In genomic region chr8:46617690-46618620, GRCm38 (mm10) we compare ENCODE assay signal across 8 mouse cellular contexts. TPM values are rescaled to one million over a fixed set of nuclear protein-coding genes. Genes with fewer than 3 reads are reported as not detected.
A peak's percentile ranks its signal among the peaks of the same experiment; 100 is the strongest.
DNase-seq lines count a peak whose midpoint lies in the region; ATAC-seq and TF ChIP-seq lines count a peak whose summit lies in the region.

No protein-coding gene starts in this region.

- H3K27me3 ChIP-seq in heart, embryonic 15.5 days = no peaks in the 10 kb centered on the region
- no peaks in the 10 kb centered on the region for H3K27me3 ChIP-seq in forebrain, embryonic 15.5 days
- no peaks in the 10 kb centered on the region for H3K27me3 ChIP-seq in limb, embryonic 14.5 days (ENCODE audit: control insufficient read depth, insufficient read depth, low read length)
- H3K27me3 ChIP-seq in midbrain, embryonic 15.5 days (replicated peaks) = no peaks in the 10 kb centered on the region

- H3K4me3 ChIP-seq in heart, embryonic 15.5 days = peak overlapping the region; percentile 73
- peak overlapping the region; percentile 97 for H3K4me3 ChIP-seq in forebrain, embryonic 15.5 days
- peak overlapping the region; percentile 83 for H3K4me3 ChIP-seq in limb, embryonic 14.5 days (replicated peaks; ENCODE audit: low read length)
- H3K4me3 ChIP-seq in midbrain, embryonic 15.5 days = peak overlapping the region; percentile 66

- peak overlapping the region; percentile 91 for H3K27ac ChIP-seq in heart, embryonic 15.5 days
- H3K27ac ChIP-seq in forebrain, embryonic 15.5 days (replicated peaks) = peak overlapping the region; percentile 98
- peak overlapping the region; percentile 91 for H3K27ac ChIP-seq in limb, embryonic 14.5 days (replicated peaks; ENCODE audit: low read depth, low read length)
- peak overlapping the region; percentile 96 for H3K27ac ChIP-seq in midbrain, embryonic 15.5 days

- peaks cover 21% of the 10 kb centered on the region for H3K4me1 ChIP-seq in heart, embryonic 15.5 days (replicated peaks)
- peaks cover 39% of the 10 kb centered on the region for H3K4me1 ChIP-seq in forebrain, embryonic 15.5 days
- H3K4me1 ChIP-seq in limb, embryonic 14.5 days (ENCODE audit: control insufficient read depth, insufficient read depth, low read length) = peaks cover 24% of the 10 kb centered on the region
- peaks cover 20% of the 10 kb centered on the region for H3K4me1 ChIP-seq in midbrain, embryonic 15.5 days

- TF ChIP-seq POLR2A in limb, embryonic 14.5 days (IDR thresholded peaks at IDR 0.05; ENCODE audit: borderline replicate concordance, extremely low read depth, insufficient read depth, insufficient read length) = no peak

- H3K36me3 ChIP-seq in heart, embryonic 15.5 days = no peaks in the 10 kb centered on the region
- no peaks in the 10 kb centered on the region for H3K36me3 ChIP-seq in forebrain, embryonic 15.5 days
- H3K36me3 ChIP-seq in limb, embryonic 14.5 days (ENCODE audit: control insufficient read depth, insufficient read depth, low read length) = no peaks in the 10 kb centered on the region
- no peaks in the 10 kb centered on the region for H3K36me3 ChIP-seq in midbrain, embryonic 15.5 days (replicated peaks)

- under 1% methylated on average over 38 of the region's 38 CpGs for WGBS in heart, embryonic 15.5 days
- WGBS in forebrain, embryonic 15.5 days = under 1% methylated on average over 38 of the region's 38 CpGs
- WGBS in limb, embryonic 14.5 days = 0% methylated on average over 36 of the region's 38 CpGs
- WGBS in midbrain, embryonic 15.5 days = under 1% methylated on average over 38 of the region's 38 CpGs

- DNase-seq in heart, adult 18-20 months = no peak
- peak; percentile 12 for DNase-seq in T-cell, adult 2 months (ENCODE audit: low spot score)
- DNase-seq in limb, embryonic 14.5 days (ENCODE audit: low spot score) = peak; percentile 17
- peak; percentile 35 for DNase-seq in thymus, postnatal 4 days
- DNase-seq in layer of hippocampus, adult 9-11 months = no peak

- peak; percentile 31 for ATAC-seq in heart, embryonic 15.5 days (replicated peaks; ENCODE audit: insufficient number of reproducible peaks, insufficient read depth, low FRiP score, low read depth)
- ATAC-seq in forebrain, embryonic 15.5 days (replicated peaks) = no peak; the same call in 1 of the 2 replicates
- ATAC-seq in limb, embryonic 14.5 days (ENCODE audit: low FRiP score, low read depth) = peak; percentile 8
- peak; percentile 71; the same call in 1 of the 2 replicates for ATAC-seq in midbrain, embryonic 15.5 days (replicated peaks)

- no peaks in the 10 kb centered on the region for H3K9me3 ChIP-seq in heart, embryonic 15.5 days (replicated peaks)
- no peaks in the 10 kb centered on the region for H3K9me3 ChIP-seq in forebrain, embryonic 15.5 days
- H3K9me3 ChIP-seq in limb, embryonic 14.5 days (ENCODE audit: control insufficient read depth, low read length) = no peaks in the 10 kb centered on the region
- no peaks in the 10 kb centered on the region for H3K9me3 ChIP-seq in midbrain, embryonic 15.5 days

- H3K9ac ChIP-seq in heart, embryonic 15.5 days = peak overlapping the region; percentile 72
- H3K9ac ChIP-seq in forebrain, embryonic 15.5 days (replicated peaks) = peak overlapping the region; percentile 99
- H3K9ac ChIP-seq in limb, embryonic 14.5 days (ENCODE audit: low read depth, low read length, severe bottlenecking) = peak overlapping the region; percentile 90
- peak overlapping the region; percentile 85 for H3K9ac ChIP-seq in midbrain, embryonic 15.5 days

- H3K4me2 ChIP-seq in heart, embryonic 15.5 days = peak overlapping the region; percentile 78
- H3K4me2 ChIP-seq in forebrain, embryonic 15.5 days (replicated peaks) = peak overlapping the region; percentile 75
- H3K4me2 ChIP-seq in limb, embryonic 14.5 days (replicated peaks; ENCODE audit: low read depth, low read length, severe bottlenecking) = peak overlapping the region; percentile 78
- peak overlapping the region; percentile 79 for H3K4me2 ChIP-seq in midbrain, embryonic 15.5 days

RNA-seq across cellular contexts. Expression of gene Casp3, which starts 0.9 kb away (rescaled TPM):
- 48.1 and 52.8 TPM in 2 replicates for polyA plus RNA-seq in heart, embryonic 15.5 days (2015; fragmentation: Nextera tagmentation; extraction: Ambion mirVana)
- total RNA-seq in heart, adult 18-20 months (2021) = 1 to 10 TPM; 2.0 to 2.8 TPM
- polyA plus RNA-seq in forebrain, embryonic 15.5 days (2015; fragmentation: Nextera tagmentation; extraction: Ambion mirVana) = 272 and 287 TPM in 2 replicates
- polyA plus RNA-seq in limb, embryonic 14.5 days (2012; rRNA removed) = 47.5 and 54.0 TPM in 2 replicates
- polyA plus RNA-seq in limb, embryonic 14.5 days (2014; fragmentation: Nextera tagmentation; extraction: Ambion mirVana) = 71.3 and 72.1 TPM in 2 replicates
- 225 and 245 TPM in 2 replicates for polyA plus RNA-seq in midbrain, embryonic 15.5 days (2015; fragmentation: Nextera tagmentation; extraction: Ambion mirVana)

RNA-seq across cellular contexts. Expression of gene Primpol, which starts 0.9 kb away (rescaled TPM):
- 8.7 and 9.8 TPM in 2 replicates for polyA plus RNA-seq in heart, embryonic 15.5 days (2015; fragmentation: Nextera tagmentation; extraction: Ambion mirVana)
- 1 to 10 TPM; 2.1 to 2.6 TPM for total RNA-seq in heart, adult 18-20 months (2021)
- polyA plus RNA-seq in forebrain, embryonic 15.5 days (2015; fragmentation: Nextera tagmentation; extraction: Ambion mirVana) = 9.0 and 9.8 TPM in 2 replicates
- polyA plus RNA-seq in limb, embryonic 14.5 days (2012; rRNA removed) = 10.1 and 10.3 TPM in 2 replicates
- polyA plus RNA-seq in limb, embryonic 14.5 days (2014; fragmentation: Nextera tagmentation; extraction: Ambion mirVana) = 13.9 and 16.8 TPM in 2 replicates
- polyA plus RNA-seq in midbrain, embryonic 15.5 days (2015; fragmentation: Nextera tagmentation; extraction: Ambion mirVana) = 7.8 and 7.9 TPM in 2 replicates

Comparison
In these comparisons a context has a peak if more than half of its experiments do, and no peak if none do; other contexts are left out.
1. DNase-seq: peak in T-cell, adult 2 months (single experiment), limb, embryonic 14.5 days (single experiment) and thymus, postnatal 4 days (single experiment); none in heart, adult 18-20 months (0 of 2) and layer of hippocampus, adult 9-11 months (single experiment).
2. Peak in every context shown above with its lines, with median percentiles within 50 percentile points of each other: H3K27ac ChIP-seq, H3K4me2 ChIP-seq, H3K4me3 ChIP-seq and H3K9ac ChIP-seq.